Mouse (Mus musculus) liver, postnatal 0 days (tissue): Measurements from ENCODE around the gene Trappc10. TPM values are rescaled to one million over a fixed set of nuclear protein-coding genes. Genes with fewer than 3 reads are reported as not detected.
A peak's percentile ranks its signal among the peaks of the same experiment; 100 is the strongest.

Experiments used
- ATAC-seq: fragments of 200-750 bp; cut with Nextera tagmentation; 2 replicates; pipeline ENCODE4 v1.8.0; 2017; ENCODE audit warnings: mild to moderate bottlenecking, moderate library complexity
- DNase-seq: peaks from one replicate; pipeline ENCODE4 v3.0.0-alpha.2; 2016
- H3K27ac ChIP-seq: fragments of 300-500 bp; sonication (generic); 2 replicates; pipeline ENCODE4 v1.5.1; 2014; ENCODE audit warnings: antibody characterized with exemption, moderate library complexity, mild to moderate bottlenecking, low read depth
- H3K27me3 ChIP-seq: fragments of 300-500 bp; sonication (generic); 2 replicates; pipeline ENCODE4 v1.6.1; 2014; ENCODE audit warnings: low read length, control low read depth, mixed read lengths; ENCODE audit not compliant: insufficient read depth
- H3K36me3 ChIP-seq: fragments of 300-500 bp; sonication (generic); replicated peaks from 2 replicates; pipeline ENCODE4 v1.6.1; 2014; ENCODE audit warnings: mild to moderate bottlenecking, control low read depth, low read length, moderate library complexity, mixed read lengths; ENCODE audit not compliant: insufficient read depth
- H3K4me1 ChIP-seq: fragments of 300-500 bp; sonication (generic); 2 replicates; pipeline ENCODE4 v1.6.1; 2014; ENCODE audit warnings: antibody characterized with exemption, mild to moderate bottlenecking, control low read depth; ENCODE audit not compliant: insufficient read depth
- H3K4me2 ChIP-seq: fragments of 300-500 bp; sonication (generic); 2 replicates; pipeline ENCODE4 v1.6.1; 2014; ENCODE audit warnings: low read depth, mild to moderate bottlenecking, low read length, moderate library complexity, mixed read lengths
- H3K4me3 ChIP-seq: fragments of 300-500 bp; sonication (generic); 2 replicates; pipeline ENCODE4 v1.5.1; 2014; ENCODE audit warnings: low read depth, low read length
- H3K9ac ChIP-seq: fragments of 300-500 bp; sonication (generic); replicated peaks from 2 replicates; pipeline ENCODE4 v1.6.1; 2014; ENCODE audit warnings: mild to moderate bottlenecking, moderate library complexity
- H3K9me3 ChIP-seq: fragments of 300-500 bp; sonication (generic); 2 replicates; pipeline ENCODE4 v1.6.1; 2016; ENCODE audit warnings: mild to moderate bottlenecking, control low read depth, low read length, mixed read lengths
- CTCF ChIP-seq: sonication (generic); IDR thresholded peaks from 2 replicates; pipeline ENCODE4 v1.5.1; 2016; ENCODE audit warnings: antibody characterized with exemption, low read depth
- EP300 ChIP-seq: IDR thresholded peaks from 2 replicates; pipeline ENCODE4 v1.6.1; 2016; ENCODE audit warnings: antibody characterized with exemption, low read depth, mild to moderate bottlenecking
- WGBS: fragments of 180-500 bp; shearing (Covaris S2); extraction: QIAGEN DNeasy Blood & Tissue Kit; methylation state at CpG from one replicate; pipeline ENCODE4 v1.1.7; 2014; ENCODE audit not compliant: insufficient replicate concordance; 5-methylcytosine and 5-hydroxymethylcytosine counted together
- polyA plus RNA-seq: library from polyadenylated mRNA; unstranded; fragments of >200 nt; fragmentation: Nextera tagmentation; extraction: Ambion mirVana; gene quantifications from 2 replicates; pipeline ENCODE4 v1.2.1, GENCODE M21; 2015

Trappc10 gene
- polyA plus RNA-seq, 1 experiment from 2014 or later = 14.7 TPM

DNA sequence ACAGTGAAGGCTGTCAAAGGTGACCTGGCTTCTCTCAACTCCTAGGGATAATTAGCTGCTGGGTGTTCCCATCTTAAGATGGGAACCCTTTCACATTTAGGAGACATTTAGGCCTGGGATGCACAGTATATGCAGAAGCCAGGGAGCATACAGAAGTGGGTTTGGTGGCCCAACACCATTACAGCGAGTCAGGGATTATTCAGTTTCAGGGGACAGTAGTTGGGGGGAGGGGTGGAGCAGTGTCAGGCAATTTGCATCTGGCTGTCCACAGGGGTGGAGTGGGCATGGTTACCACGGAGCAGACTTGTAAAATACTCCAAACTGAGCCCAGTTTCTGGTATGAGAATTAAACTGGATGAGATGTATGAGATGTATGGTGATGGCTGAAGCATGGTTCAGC is 74.0 kb downstream of the Trappc10 start:
- WGBS = 48% methylated on average over 2 of the region's 2 CpGs
- no peaks in the 10 kb centered on the region for H3K9me3 ChIP-seq
- H3K27me3 ChIP-seq = no peaks in the 10 kb centered on the region
- peaks cover 48% of the 10 kb centered on the region for H3K36me3 ChIP-seq
- peak overlapping the region; percentile 58 for H3K27ac ChIP-seq
- ATAC-seq (no peak), DNase-seq (no peak)
- peaks cover 22% of the 10 kb centered on the region for H3K4me1 ChIP-seq
- H3K4me3 ChIP-seq = peak overlapping the region; percentile 79; the same call in 1 of the 2 replicates
- TF ChIP-seq CTCF (no peak), EP300 (no peak)
- no peak overlapping the region; the same call in 1 of the 2 replicates for H3K9ac ChIP-seq
- peak overlapping the region; percentile 92 for H3K4me2 ChIP-seq

DNA sequence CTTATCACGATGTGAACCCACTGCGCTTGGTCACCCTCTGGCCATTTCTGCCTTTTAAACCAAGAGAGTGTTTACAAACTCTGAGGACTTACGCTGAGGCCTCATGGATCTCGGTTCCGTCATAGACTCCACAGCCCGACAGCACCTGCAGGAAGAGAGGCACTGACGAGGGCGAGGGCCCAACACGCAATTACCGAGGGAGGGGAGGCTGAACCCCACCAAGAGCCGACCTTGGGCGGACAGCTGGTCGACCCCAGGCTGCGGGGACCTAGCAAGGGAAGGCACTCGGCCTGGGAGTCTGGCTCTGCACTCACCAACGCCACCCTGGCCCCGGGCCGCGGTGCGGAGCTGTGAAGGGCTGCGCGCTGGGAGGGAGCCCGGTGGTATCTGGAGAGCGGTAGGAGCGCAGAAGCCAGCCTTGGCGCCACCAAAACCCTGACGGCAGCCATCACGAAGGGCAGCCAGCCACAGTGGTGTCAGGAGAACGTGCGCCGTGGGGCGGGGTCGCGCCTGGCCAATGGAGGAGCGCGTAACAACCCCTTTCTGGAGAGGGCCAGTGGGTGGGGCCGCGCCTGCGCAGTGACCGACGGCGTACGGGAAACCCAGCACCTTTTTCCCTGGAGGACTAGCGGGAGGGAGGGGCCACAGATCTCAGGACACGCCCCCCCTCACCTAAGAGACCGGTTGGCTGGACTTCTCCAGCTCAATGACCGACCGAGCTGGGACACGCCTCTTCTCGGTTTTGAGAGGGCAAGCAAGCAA is 75.0 kb downstream of the Trappc10 start, which contains the start of gene D10Jhu81e:
Gene D10Jhu81e, minus strand, starts transcription at position 502 of the 762 bp plus-strand sequence.
- TF ChIP-seq CTCF (peak; percentile 1; the same call in 1 of the 2 replicates), EP300 (no peak)
- Histone ChIP-seq H3K27ac (peak within 1 kb of the TSS; percentile 77), H3K4me3 (peak within 1 kb of the TSS; percentile 79), H3K36me3 (peaks cover 47% of the 10 kb centered on the region), H3K4me2 (peak within 1 kb of the TSS; percentile 92), H3K9me3 (no peaks in the 10 kb centered on the region), H3K9ac (peak within 1 kb of the TSS; percentile 82), H3K27me3 (no peaks in the 10 kb centered on the region), H3K4me1 (peaks cover 22% of the 10 kb centered on the region)
- ATAC-seq (peak; percentile 96), DNase-seq (peak; percentile 100)
- 1% methylated on average over 49 of the region's 50 CpGs for WGBS

DNA sequence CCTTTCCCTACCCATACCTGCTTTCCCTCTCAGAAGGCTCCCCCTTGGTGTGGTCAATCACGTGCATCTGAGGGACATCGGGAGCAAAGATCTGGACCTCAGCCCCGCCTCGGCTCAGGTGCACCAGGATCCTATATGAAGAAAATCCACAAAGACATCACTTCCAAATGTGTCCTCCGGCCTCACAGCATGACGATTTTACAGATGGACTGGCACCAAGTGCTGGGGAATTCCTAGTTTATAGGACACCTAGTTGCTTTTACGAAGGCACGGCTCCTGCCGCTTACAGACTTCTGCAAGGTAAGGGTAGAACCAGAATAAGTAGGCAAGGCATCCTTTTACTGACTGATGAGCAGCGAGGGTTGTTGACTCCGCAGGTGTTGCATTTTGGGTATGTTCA is 75.6 kb downstream of the Trappc10 start:
- no peaks in the 10 kb centered on the region for H3K27me3 ChIP-seq
- peaks cover 46% of the 10 kb centered on the region for H3K36me3 ChIP-seq
- WGBS = 72% methylated on average over 11 of the region's 11 CpGs
- H3K9ac ChIP-seq = peak overlapping the region; percentile 82
- DNase-seq (no peak), ATAC-seq (no peak)
- peak overlapping the region; percentile 79 for H3K4me3 ChIP-seq
- peaks cover 22% of the 10 kb centered on the region for H3K4me1 ChIP-seq
- H3K4me2 ChIP-seq = peak overlapping the region; percentile 92
- H3K9me3 ChIP-seq = no peaks in the 10 kb centered on the region
- H3K27ac ChIP-seq = peak overlapping the region; percentile 77
- TF ChIP-seq CTCF = no peak
- no peak for TF ChIP-seq EP300

DNA sequence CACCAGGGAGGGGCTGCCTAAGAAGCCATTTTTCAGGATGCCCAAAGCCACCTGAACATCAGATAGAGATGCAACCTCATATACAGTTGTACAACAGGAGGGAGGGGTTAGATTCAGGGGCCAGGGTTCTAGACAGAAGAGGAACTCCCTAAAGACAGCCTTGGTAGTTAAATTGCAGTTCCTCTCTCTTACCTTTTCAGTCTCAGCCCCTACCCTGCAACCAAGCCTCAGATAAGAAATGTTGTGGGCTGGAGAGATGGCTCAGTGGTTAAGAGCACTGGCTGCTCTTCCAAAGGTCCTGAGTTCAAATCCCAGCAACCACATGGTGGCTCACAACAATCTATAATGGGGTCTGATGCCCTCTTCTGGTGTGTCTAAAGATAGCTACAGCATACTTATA is 76.7 kb downstream of the Trappc10 start:
- Histone ChIP-seq H3K9me3 (no peaks in the 10 kb centered on the region), H3K4me3 (no peak overlapping the region), H3K9ac (no peak overlapping the region), H3K4me2 (no peak overlapping the region), H3K36me3 (peaks cover 43% of the 10 kb centered on the region), H3K4me1 (peaks cover 22% of the 10 kb centered on the region), H3K27me3 (no peaks in the 10 kb centered on the region), H3K27ac (no peak overlapping the region)
- TF ChIP-seq CTCF = no peak
- no peak for TF ChIP-seq EP300
- ATAC-seq (no peak), DNase-seq (no peak)

DNA sequence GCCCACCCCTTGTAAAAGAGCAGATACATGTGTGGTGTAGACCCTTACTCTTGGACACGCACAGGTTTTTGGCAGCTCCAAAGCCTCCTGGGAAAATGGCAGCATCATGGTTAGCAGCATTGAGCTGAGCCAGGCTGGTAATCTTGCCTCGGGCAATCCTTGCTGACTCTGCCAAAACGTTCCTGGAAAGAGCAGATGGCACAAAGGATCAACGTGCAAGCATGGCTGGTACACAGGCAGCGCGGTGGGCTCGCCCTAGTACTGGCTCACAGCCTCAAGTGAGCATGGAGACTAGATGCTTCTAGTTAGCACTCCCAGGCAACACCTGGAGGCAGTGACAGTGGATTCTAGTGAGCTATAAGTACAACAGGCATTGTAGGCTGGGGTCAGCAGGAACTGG is 77.1 kb downstream of the Trappc10 start:
- H3K27ac ChIP-seq = no peak overlapping the region
- peaks cover 44% of the 10 kb centered on the region for H3K36me3 ChIP-seq
- peaks cover 22% of the 10 kb centered on the region for H3K4me1 ChIP-seq
- 85% methylated on average over 7 of the region's 7 CpGs for WGBS
- H3K27me3 ChIP-seq = no peaks in the 10 kb centered on the region
- no peak overlapping the region for H3K9ac ChIP-seq
- H3K4me3 ChIP-seq = no peak overlapping the region
- ATAC-seq (no peak), DNase-seq (no peak)
- TF ChIP-seq CTCF (no peak), EP300 (no peak)
- no peaks in the 10 kb centered on the region for H3K9me3 ChIP-seq
- no peak overlapping the region for H3K4me2 ChIP-seq

DNA sequence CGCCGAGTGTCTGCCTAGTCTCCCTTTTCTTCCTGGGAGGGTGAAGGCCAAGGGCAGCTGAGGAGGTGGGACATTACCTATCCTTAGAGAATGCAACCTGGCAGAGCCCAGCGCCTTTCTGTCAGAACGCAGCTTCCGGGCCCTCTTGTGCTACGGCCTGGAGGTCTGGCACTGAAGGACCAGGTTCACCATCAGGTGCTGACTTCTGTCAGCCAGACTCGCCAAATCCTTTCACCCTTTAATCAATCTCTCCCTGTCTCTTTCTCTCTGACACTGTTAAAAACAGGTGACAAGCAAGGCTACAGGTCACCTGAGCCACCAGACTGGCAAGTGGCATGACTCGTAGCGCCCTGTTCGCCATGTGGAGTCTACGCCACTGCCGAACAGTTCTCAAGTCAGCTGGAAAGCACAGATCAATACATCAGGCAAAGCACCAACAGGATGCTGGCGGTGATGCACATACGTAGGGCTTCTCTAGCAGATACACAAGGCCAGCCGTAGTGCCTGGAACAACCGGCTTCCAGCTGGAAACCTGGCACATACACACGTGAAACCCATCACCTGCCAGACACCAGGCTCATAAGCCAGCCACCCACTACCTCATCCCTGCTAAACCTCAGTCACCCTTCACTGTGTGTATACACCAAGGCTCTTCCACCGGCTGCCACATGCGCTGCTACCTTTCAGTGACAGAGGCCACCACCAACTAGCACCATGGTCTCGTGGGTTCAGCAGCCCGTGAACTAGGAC is 79.0 kb downstream of the Trappc10 start:
- Histone ChIP-seq H3K27ac (no peak overlapping the region), H3K27me3 (no peaks in the 10 kb centered on the region), H3K4me1 (peaks cover 14% of the 10 kb centered on the region), H3K36me3 (peaks cover 35% of the 10 kb centered on the region), H3K9ac (no peak overlapping the region), H3K4me2 (no peak overlapping the region), H3K4me3 (no peak overlapping the region), H3K9me3 (no peaks in the 10 kb centered on the region)
- TF ChIP-seq EP300 = no peak
- no peak for TF ChIP-seq CTCF
- DNase-seq (no peak), ATAC-seq (no peak)
- 88% methylated on average over 21 of the region's 21 CpGs for WGBS
